Mouse (Mus musculus): ENCODE results near the gene Pop7.
A peak's percentile ranks its signal among the peaks of the same experiment; 100 is the strongest.

Pop7 gene

DNA sequence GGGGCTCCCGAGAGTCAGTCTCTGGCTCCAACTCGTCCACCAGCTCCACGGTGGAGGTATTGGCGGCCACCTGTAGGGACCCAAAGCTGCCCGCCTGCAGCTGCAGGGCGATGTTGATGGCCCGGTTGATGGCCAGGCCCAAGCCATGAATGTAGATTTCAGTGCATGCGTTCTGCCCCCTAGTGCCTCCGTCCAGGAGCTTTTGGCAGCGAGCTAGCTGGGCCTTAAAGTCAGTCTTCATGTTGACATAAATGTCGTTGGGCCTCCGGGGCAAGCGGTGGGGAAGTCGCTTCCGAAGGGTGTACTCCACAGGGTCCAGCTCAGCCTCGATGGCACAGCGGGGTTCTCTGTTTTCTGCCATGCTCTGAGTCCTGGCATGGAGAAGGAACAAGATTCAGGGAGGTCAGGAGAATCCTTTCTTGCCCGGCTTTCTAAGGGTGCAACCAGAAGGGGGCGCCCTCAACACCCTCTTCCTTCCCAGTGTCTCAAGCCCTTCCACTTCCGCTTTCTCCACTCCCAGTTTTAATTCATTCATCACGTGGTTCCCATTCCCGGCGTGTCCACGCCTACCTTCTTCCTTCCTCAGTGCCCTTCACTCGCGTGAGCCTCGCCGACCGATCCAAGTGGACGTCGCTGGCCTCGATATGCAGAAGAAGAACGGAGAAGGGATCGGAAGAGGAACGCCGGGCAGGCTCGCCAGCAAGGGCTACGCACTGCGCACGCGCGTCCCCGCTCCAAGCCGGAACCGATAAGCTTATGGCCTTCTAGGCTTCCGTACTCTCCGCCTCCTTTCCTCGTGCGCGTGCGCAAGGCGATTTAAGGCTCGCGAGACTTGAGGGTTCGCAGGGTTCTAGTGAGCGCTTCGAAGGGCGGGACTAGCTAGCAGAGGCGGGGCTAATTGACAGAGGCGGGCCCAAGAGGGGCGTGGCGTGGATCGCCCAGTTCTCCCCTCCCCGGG, at the start of gene Pop7:
TSS of gene Pop7 (minus strand) at position 810 of the 958 bp plus-strand sequence.
- peak; percentile 100 for DNase-seq (ENCODE audit: low spot score in 2 of 2)

DNA sequence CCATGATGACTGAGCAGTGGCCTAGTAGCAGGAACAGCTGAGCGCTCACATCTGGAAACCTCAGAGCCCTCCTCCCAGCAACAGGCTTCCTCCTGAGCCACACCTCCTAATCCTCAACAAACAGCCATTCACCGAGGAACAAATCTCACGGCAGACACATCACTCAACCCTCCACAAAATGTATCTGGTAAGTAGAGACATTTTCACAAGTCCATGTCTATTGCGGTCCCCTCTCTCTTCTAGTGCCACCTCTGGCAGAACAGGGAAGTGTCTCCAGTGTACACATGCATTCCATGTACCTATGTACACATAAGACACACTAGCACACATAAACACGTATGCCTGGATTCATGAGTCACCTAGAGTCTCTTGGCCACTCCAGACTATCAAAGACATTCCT, 48.8 kb upstream of the Pop7 start:
- DNase-seq (ENCODE audit: low spot score in 2 of 2): peak in 1 of 2 experiments; percentile 36

DNA sequence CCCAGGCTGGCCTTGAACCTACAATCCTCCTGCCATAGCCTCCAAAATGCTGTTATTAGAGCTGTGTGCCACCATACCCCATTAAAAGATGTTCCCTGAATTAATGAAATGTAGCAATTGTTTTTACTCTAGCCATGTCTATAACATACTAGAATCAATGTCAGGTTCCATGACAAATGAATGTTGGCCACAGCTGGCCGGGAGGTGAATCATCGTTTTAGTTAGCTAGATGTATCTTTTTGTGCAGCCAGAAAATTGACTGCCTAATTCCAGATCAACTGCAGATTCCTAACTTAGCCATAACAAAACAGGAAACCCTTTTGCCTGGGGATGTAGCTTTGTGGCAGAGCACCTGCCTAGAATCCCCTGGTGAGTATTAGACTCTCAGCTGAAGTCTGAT, 47.5 kb upstream of the Pop7 start:
- DNase-seq (ENCODE audit: low spot score in 2 of 2): no peak

DNA sequence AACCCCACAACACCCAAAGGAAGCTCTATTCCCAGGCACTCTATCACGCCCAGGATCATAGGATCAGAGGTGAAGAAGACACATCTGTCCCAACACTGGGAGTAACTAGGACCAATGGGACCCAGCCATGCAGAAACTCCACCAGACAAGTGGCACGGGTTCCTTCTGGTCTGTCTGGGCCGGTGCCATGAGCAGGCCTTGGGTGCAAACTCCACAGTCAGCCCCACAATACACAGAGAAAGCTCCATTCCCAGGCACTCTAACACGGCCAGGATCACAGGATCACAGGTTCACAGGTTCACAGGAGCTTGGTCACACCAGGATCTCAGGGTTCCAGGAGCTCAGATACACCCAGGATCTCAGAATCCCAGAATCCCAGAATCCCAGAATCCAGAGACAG, 43.3 kb upstream of the Pop7 start:
- DNase-seq (ENCODE audit: low spot score in 2 of 2): no peak

DNA sequence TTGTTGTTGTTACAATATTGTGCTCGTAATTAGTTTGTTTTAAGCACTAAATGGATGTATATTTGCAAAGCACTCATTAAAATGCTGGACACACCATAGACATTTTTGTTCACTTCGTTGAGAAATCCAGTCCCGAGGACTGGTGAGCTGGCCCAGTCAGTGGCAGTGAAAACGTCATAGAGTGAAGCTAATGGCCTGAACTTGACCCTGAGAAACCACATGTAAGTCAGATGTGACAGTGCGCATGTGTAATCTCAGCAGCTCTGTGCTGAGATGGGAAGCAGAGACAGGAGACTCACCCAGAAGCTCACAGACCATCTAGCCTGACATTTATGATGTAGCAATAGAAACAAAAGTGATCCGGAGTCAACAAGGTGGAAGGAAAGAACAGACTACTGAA, 42.6 kb upstream of the Pop7 start:
- peak in 1 of 2 experiments; percentile 45 for DNase-seq (ENCODE audit: low spot score in 2 of 2)

DNA sequence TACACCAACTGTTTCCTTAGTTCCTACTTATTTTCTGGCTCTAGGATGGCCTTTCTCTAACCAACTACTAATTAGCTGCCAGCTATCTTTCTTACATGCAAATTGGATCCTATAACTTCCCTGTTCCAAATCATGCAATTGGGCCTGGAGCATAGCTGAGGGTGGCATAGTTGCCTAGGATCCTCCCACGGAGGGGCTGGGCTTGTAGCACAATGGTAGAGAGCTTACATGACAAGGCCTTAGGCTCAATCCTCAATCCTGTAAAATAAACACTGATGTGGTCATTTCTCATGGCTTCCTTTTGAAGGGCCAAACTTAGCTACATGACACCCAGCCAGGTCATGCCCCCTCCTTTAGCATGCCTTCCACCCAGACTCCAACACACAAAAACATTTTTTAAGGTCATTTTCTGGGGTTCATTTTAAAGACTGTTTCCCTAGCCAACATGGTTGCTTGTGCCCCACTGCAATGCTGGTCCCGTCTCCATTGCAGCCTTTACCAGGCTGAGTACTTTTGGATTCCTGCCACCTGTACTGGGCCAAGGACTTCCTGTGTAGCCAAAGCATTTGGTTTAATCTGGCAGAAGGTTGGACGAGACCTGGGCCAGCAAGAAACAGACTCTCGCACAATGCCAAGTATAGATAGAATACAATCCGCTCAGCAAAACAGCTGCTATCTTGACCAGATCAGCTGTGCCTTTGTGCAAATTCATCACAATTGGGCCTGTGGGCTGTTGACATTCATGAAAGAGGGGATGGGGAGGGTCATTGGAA, 39.6 kb upstream of the Pop7 start:
- DNase-seq (ENCODE audit: low spot score in 2 of 2): peak in 1 of 2 experiments; percentile 36

DNA sequence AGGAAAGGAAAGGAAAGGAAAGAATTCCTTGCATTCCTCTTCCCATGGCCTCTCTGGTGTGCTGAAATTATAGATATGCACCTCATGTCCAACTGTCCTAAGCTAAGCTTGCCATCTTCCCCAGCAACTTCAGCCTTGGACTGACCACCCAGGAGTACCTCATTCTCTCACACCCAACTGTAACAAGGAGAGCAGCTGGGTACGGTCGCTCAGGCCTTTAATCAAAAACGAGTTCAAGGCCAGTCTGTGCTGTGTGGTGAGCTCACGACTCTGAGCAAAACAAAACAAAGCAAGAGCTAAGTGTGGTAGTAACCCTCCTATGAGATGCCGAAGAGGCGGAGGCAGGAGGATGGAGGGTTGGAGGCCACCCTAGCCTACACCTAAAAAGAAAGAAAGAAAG, 38.7 kb upstream of the Pop7 start:
- DNase-seq (ENCODE audit: low spot score in 2 of 2): peak in 1 of 2 experiments; percentile 40

DNA sequence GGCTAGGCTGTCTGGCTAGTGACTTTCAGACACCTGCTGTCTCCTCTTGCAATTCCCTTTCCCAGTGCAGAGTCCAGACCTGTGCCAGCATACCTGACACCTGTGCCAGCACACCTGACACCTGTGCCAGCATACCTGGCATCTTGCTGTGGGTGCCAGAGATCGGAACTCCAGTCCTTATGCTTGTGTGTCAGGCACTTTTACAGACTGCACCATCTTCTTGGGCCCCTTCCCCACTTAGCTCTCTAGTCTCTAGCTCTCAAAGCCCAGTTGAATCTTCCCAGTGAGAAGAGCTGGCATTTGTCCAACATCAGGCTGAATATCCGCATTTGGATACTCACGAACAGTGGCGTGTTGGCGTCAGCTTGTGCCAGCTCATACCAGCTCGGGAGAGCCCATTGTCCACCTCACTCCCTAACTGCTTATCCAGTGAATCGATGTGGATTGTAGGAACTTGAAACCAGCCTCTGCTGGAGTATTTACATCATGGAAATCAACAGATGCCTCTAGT, 37.0 kb upstream of the Pop7 start:
- DNase-seq (ENCODE audit: low spot score in 2 of 2): peak in 1 of 2 experiments; percentile 58

DNA sequence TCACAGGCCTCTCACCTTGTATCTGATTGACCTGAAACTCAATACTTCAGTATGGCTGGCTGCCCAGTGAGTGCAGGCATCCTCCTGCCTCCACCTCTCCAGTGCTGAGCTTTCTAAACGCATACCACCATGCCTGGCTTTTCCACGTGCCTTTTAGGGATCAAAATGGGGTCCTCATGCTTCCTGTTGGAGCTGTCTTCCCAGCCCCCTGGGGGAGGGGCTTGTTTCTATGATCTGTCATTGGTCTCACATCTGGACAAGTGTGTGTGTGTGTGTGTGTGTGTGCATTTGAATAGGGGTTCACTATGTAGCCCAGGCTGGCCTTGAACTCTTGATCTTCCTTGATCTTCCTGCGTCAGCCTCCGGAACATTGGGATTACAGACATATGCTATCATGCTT, 35.1 kb upstream of the Pop7 start:
- DNase-seq (ENCODE audit: low spot score in 2 of 2): no peak

DNA sequence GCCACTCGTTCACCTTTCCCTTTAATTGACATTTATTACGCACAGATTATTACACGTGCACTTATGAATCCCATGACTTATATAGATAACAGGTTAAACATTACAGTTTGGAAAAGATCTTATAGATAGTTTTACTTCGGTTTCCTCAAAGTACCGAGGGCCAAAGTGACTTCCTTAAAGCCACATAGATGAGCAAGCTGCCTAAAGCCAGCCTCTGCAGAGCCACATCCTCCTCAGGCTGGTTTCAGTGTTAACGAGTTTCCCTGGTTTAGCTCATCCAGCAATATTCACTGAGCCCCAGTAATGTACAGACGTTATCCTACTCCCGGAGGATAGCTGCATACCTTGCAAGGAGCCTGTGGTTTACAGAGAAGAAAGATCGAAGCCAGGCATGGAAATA, 33.0 kb upstream of the Pop7 start:
- no peak for DNase-seq (ENCODE audit: low spot score in 2 of 2)

DNA sequence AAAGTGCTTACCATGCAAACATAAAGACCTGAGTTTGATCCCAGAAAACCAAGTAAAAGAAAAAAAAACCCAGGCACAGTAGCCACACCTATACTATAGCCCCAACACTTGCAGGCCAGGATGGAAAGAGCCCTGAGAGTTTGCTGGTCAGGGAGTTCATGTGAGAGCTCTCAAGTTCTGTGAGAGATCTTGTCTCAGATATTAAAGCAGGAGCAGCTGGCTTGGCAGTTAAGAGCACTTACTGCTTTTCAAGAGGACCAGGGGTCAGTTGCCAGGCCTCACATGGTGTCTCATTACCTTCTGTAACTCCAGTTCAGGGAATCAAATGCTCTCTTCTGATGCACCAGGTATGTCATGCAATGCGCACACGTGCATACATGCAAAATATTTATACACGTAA, 32.4 kb upstream of the Pop7 start:
- DNase-seq (ENCODE audit: low spot score in 2 of 2): no peak

DNA sequence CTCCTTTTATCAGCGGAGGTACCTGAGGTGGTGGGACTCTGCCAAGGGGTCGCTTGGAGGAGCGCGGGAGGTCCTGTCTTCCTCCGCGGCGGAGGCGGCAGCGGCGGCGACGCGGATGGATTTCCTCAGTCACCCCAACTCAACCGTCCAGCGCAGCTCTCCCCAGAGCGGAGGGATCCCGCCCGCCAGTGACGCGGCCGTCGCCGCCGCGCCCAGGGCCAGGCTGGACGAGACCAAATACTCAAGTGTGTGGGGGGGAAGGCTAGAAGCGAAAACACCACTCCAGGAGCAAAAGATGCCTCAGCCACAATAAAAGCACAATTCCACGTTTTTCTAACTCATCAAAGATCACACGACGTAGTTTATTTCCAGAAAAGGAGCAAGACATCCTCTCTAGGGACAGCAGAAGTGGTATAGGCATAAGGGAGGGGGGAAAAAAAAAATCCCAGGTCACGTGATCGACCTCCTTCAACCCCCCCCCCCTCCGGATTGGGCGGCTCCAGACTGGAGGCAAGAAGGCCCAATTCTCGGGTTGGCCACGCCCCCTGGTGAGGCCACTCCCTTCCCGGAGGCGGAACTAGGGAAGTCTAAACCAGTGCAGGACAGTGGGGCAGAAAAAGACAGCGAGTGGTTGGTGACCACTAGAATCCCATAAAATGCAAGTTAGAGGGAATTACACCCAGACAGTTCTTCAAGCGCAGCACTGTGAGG, 31.0 kb upstream of the Pop7 start, which contains the start of the genes Epo and Gnb2:
TSS of gene Epo (minus strand) at position 126 of the 711 bp plus-strand sequence.
TSS of gene Gnb2 (minus strand) at position 394 of the 711 bp plus-strand sequence.
- peak; percentile 98 to 99 for DNase-seq (ENCODE audit: low spot score in 2 of 2)

DNA sequence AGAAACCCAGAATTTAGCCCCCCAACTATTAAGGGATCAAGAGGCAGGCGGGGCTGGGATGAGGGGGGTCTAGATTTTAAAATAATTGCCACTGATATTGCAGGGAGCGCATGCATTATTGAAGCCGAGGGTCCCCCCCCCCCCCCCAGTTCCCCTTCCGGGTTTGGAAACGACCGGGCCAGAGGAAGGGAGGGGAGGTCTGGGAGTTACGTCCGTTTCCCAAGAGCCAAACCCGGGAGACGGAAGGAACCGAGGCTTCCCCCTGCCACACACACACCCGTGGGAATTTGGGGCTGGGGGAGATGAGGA, 30.4 kb upstream of the Pop7 start:
- no peak for DNase-seq (ENCODE audit: low spot score in 2 of 2)

DNA sequence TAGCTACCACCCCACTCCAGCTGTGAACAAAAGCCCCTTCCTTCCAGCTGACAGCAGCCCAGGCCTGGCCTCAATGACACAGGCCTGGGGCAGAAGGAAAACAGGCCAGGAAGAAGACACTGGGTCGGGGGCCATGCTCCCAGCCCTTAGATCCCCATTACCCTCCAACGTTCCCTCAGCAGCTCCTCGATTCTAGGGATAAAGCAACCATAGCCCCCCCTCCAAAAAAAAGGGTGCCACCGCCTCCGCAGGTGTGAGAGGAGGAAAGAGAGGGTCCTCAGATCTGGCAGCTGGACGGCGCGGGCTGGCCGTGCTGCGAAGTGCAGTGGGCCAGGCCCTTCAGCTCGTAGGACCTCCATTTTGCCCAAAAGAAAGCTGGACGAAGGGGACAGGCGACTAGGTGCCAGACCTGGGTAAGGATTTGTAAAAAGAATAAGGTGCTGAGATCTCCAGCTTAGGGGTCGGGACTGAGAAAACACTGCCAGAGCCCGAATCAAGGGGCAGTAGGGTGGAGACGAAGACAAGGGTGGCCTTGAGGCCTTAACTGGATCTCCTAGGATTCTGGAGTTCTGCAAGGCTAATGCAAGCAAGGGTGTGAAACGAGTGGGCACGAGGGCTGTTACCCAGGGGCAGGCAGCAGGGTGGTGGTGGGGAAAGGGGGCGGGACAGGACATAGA, 30.0 kb upstream of the Pop7 start:
- DNase-seq (ENCODE audit: low spot score in 2 of 2): no peak

DNA sequence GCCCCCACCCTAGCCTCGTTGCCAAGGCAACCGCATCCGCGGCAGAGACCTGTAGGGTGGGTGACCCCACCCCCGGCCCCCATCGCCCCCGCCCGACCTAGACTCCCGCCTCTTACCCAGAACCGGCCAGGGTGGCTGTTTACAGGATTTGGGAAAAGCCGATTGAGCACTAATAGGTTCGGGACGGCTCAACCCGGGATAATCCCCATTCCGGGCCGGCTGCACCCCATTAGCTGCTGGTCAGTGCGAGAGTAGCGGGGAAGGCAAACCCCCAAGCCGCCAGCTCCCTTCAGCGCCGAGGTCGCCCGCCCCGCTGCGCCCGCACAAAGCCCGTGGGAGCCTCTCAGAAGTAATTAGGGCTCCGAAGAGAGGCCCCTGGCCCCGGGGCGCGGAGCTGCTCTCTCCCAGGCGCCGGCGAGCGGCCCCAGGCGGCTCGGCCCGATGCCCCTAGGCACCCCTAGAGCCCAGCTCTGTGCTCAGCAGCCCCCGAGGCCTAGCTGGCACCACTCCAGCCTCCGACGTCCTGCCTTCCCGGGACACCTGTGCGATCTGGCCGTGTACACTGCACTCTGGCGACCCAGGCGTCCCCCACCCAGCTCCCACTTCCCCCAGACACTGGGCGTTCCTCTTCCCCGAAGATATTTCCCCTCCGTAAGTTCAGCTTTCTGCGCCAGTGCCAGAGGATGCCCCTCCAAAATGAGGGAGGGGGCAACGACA, 29.3 kb upstream of the Pop7 start:
- DNase-seq (ENCODE audit: low spot score in 2 of 2): no peak

DNA sequence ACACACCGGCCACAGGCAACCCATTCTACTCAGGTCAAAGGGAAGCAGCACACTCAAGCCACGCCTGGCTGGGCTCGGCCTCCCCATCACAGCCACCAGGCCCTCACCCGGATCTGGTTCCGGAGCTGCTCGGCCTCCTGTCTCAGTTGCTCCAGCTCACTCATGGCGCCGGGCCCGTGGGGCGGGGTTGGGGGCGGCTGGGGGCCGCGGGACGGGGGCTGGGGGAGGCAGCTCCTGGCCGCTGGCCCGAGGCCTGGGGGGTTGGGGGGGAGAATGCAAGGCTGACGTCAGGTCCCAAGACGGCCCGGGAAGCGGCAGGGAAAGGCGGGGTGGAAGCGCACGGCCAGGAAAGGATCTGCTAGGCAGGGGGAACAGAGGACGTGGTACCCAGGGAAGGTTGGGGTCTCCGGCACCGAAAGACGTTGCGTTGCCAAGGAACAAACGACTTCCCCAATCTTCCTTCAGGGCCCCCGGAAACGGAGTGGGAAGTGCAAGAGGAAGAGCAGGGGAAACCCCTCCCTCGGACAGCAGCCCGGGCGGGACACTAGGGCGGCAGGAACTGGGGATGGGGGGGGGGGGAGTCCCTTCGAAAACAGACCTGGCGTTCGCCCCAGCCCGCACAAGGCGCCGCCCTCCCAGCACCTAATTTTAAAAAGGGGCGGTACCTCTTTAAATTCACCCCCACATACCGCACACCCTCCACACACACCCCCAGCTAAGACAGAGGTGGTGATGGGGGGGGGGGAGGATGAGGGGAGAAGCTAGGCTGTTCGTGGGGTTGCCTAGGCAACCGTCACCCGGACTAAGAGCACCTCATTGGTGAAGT, 28.5 kb upstream of the Pop7 start:
- DNase-seq (ENCODE audit: low spot score in 2 of 2): peak; percentile 74 to 85

DNA sequence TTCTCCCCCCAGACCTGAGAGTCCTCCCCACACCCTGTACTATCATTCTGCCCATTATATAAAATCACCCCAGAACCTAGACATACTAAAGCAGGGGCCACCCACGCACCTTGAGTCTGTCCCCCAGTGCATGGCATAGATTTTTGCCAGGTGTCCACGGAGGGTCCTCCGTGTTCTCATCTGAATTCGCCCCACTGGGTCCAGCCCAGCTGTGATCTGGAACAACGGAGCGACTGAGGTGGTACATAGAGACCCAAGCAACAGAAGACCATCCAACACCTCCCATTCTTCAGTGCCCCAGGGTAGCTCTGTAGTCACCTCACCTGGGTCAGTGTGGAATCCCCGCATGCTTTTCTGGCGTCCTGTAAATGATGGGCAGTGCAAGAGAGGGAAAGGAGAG, 27.8 kb upstream of the Pop7 start:
- no peak for DNase-seq (ENCODE audit: low spot score in 2 of 2)

DNA sequence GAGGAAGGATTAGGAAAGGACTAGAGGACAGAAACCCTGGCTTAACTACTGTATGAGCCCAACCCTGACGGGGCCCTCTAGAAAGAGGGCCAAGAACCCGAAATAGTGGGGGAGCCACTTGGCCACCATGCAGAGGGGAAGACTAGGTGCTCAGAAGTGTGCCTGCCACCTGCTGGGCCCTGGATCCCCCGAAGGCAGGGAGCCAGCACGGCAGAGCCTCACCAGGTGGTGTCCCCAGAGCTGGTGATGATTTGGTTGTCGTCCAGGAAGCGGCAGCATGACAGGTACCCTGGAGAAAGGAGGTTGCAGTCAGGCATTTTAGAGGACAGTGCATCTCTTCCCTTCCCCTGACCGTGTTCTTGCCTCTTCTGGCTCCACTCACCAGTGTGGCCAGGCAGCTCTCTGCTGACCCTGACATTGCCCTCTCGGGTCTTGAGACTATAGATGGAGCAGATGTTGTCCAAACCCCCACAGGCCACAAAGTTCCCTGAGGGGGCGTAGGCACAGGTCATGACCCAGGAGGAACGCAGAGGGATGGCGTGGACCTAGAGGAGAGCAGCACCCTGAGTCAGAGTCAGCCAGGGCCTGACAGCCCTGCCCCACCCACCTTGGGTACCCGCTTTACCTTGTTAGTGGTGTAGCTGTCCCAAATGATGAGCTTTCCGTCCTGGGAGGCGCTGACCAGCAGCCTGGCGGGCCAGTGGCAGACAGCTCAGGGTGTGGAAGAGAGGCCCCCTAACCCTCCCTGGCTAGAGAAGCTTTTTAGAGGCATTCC, 27.1 kb upstream of the Pop7 start:
- DNase-seq (ENCODE audit: low spot score in 2 of 2): no peak
